Mouse (Mus musculus): Measurements from ENCODE around the gene Ifitm3.
"Not testable (repeated sequence)": the region's sequence is repeated elsewhere in the genome, so short reads cannot be mapped to it uniquely, and the experiment has no call there.

Gene Ifitm3

DNA sequence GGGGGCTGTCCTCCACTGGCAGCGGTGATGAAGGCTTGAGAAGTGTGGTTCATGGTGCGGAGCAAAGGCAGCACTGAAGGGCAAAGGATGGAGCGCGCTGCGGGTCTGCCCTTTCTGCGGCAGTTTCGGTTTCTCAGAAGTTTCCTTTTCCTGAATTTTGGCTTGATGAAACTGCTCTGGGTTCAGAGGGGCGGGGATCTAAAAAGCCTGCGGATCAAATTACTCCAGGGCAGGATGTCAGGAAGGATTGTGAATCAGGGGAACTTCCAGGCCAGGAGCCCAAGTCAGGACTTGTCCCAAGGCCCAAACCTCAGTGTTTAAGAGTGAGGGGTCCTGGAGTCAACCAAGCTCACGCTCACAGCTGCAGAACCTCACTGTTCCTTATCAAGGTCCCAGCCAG, at the start of gene Ifitm3:
Gene Ifitm3 (minus strand): TSS at position 178 of the 400 bp plus-strand sequence.
- DNase-seq (ENCODE audit: low spot score): peak; percentile 16

DNA sequence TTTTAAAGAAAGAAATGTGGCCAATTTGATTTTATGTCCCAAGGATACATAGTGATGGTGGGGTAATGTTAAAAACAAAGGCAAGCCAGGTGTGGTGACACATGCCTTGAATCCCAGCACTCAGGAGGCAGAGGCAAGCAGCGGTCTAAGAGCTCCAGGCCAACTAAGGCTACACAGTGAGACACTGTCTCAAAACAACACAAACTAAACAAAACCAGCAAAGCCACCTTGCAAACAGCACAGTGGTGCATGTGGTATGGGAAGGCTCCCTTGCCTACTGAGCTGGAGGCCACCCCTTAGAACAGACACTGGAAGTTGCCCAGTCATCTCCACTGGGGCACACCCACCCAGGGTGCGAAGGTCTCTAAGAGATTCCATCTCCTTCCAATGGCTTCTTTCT, 49.4 kb upstream of the Ifitm3 start:
- DNase-seq (ENCODE audit: low spot score): peak; percentile 56

DNA sequence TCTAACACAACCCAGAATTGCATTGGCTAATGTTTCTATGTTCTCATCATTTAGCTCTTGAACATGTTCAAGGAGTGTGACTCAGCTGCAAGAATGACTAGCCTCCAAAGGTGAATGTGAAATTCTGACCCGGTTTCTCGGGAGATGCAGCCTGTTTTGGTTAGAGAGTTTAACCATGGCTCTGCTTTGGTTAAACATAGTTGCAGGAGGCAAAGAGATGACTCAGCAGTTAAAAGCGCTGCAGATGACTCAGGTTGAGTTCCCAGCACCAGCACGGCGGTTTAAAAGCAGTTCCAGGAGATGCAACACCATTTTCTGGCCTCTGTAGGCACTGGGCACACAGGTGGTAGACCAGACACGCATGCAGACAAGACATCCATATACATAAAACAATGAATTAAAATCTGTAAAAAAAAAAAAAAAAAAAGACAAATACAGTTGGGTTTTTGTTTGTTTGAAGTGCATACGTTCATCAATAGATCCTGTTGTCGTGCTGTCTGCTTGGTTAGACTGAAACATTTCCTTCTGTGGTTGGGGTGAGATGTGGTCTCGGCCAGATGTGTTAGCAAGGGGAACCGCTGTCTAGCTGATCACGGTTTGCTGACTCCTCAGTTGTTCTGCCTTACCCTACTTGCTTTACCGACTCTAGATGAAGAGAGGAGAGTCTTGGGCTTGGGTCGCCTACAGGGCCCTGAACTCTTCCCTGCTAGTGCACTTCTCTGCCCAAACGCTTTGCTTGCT, 48.2 kb upstream of the Ifitm3 start:
- no peak for DNase-seq (ENCODE audit: low spot score)

GRCm38 (mm10) chr7:141057541-141057940, 47.0 kb upstream of the Ifitm3 start:
- DNase-seq (ENCODE audit: low spot score): no peak

- no peak for DNase-seq (ENCODE audit: low spot score)
Measured at GRCm38 (mm10) chr7:141056976-141057375, 46.4 kb upstream of the Ifitm3 start.

DNA sequence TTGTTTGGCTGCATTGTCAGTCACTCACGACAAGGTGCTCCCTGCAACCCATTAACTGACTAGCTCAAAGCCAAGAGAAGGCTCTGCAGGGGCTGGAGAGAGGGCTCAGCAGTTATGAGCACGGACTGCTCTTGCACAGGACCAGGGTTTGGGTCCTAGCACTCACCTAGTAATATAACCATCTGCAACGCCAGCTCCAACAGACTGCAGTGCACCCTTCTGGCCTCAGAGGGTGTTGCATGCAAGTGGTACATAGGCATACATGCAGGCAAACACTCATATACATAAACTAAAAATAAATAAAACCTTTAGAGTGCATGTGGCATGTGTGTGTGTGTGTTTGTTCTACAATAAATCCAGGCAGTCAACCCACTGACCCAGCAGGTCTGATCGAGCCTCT, 45.2 kb upstream of the Ifitm3 start:
- DNase-seq (ENCODE audit: low spot score): no peak

DNA sequence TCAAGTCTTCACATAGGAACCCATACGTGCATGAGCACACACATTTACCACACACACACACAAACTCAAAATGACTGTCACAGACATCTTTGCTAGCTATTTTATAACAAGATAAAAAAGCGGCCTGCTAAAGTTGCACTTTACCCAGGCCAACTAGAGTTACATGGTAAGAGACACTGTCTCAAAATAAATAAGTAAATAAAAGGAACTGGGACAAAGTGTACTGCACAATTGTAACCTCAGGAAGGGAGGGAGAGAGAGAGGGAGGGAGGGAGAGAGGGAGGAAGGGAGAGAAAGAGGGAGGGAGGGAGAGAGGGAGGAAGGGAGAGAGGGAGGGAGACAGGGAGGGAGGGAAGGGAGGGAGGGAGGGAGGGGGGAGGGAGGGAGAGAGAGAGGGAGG, 41.9 kb upstream of the Ifitm3 start:
- no peak for DNase-seq (ENCODE audit: low spot score)

DNA sequence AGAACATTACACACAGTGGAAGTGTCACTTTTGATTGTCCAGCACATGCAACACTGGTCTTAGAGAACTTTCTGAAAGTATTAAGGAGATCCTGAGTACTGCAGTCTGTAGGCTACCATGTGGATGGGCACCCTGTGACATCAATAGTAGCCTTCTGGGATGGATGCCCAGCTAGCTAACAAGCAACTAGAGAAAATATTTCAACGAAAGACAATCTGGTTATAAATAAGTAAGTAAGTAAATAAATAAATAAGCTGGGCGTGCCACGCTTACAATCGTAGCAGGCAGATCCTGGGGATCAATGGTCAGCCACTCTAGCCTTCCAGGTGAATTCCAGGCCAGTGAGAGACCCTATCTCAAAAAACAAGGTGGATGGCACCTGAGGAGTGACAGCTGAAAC, 41.4 kb upstream of the Ifitm3 start:
- no peak for DNase-seq (ENCODE audit: low spot score)

DNA sequence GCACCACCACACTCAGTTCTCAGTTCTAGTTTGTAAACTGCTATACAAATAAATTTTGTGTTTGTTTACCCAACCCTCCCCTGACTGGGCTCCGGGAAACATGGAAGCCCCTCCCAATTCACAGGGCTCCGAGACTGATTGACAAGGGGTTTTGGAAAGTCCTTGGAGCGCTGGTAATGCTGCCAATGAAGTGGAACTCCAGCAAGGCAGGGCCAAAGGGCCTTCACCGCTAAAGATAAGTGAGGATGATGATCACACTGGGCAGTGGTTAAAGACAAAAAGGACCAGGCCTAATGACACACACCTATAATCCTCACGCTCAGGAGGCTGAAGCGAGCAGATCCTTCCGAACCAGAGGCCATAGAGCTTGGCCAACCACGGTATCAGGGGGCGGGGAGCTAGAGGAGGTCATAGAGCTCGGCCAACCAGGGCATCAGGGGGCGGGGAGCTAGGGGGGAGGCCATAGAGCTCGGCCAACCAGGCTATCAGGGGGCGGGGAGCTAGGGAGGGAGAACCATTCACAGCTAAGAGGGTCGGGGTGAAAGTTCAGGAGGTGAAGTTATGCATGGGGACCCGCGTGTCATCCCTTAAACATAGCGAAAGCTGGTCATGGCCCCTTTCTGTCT, 40.6 kb upstream of the Ifitm3 start:
- DNase-seq (ENCODE audit: low spot score): no peak

- DNase-seq (ENCODE audit: low spot score): no peak
Measured at GRCm38 (mm10) chr7:141049326-141049725, 38.8 kb upstream of the Ifitm3 start.

DNA sequence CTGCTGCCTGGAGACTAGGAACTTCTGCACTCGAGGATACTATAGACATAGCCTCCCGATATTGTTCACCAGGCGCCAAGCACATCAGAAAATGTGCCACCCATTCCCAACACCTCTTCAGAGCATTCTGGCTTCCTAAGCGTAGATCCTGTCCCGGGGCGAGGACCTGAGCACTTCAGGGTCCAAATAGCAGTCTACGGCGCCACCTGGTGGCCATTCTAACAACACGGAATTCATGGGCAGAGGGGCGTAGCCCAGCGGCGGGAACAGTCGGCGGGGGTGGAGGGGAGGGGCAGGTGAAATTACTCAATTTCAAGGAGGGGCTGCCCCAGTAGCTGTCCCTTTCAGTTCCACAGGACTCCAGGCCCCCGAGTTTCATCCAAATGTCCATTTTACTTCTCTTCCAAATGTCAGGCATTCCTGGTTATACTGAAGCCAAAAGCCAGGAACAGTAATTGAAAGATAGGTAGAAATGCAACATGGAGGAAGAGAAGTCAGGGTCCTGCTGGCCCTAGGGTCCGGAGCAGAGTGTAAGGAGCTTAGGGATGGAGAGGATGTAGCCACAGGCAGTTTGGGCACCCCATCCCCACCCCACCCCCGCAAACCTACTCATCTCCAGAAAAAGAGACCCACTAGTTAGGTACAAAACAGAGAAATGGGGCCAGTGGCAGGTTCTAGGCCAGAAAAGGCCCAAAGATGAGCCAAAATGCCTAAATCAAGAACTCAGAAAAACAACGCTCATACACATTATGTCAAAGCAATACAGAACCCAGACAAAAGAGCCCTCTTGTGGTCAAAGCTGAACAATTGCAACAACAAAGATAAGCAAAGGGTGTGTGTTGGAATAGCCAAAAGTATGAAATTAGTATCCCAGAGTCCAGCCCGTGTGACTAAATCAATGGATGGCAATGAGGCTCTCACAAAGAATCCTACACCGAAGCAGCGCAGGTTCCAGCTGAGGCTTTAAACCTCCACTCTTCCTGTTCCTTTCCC, 38.0 kb upstream of the Ifitm3 start:
- peak; percentile 86 for DNase-seq (ENCODE audit: low spot score)

- peak; percentile 69 for DNase-seq (ENCODE audit: low spot score)
Measured at GRCm38 (mm10) chr7:141047581-141048225, 37.1 kb upstream of the Ifitm3 start.

- DNase-seq (ENCODE audit: low spot score): no peak
Measured at GRCm38 (mm10) chr7:141046931-141047580, 36.5 kb upstream of the Ifitm3 start.

GRCm38 (mm10) chr7:141042539-141042938, 32.0 kb upstream of the Ifitm3 start:
- no peak for DNase-seq (ENCODE audit: low spot score)

DNA sequence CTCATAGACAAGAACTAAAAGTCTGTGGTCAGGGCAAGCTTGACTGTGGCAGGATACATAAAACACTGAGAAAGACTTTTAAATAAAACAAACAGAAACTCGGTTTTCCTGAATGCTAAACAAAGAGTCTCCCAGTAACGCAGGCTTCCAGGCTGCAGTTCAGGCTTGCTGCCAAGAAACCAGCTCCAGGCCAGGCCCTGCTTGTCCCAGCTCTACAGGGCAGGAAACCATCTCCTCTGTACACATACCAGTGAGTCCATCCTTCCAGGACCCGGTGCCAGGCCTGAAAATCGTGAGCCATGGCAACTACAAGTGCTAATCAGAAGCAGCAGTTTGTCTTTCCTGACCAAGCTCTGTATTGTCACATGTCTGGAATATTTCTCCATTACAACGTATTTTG, 31.1 kb upstream of the Ifitm3 start:
- DNase-seq (ENCODE audit: low spot score): peak; percentile 73

- DNase-seq (ENCODE audit: low spot score): no peak
Measured at GRCm38 (mm10) chr7:141040867-141041606, 30.5 kb upstream of the Ifitm3 start.

- DNase-seq (ENCODE audit: low spot score): no peak
Measured at GRCm38 (mm10) chr7:141039386-141040107, 29.0 kb upstream of the Ifitm3 start.

DNA sequence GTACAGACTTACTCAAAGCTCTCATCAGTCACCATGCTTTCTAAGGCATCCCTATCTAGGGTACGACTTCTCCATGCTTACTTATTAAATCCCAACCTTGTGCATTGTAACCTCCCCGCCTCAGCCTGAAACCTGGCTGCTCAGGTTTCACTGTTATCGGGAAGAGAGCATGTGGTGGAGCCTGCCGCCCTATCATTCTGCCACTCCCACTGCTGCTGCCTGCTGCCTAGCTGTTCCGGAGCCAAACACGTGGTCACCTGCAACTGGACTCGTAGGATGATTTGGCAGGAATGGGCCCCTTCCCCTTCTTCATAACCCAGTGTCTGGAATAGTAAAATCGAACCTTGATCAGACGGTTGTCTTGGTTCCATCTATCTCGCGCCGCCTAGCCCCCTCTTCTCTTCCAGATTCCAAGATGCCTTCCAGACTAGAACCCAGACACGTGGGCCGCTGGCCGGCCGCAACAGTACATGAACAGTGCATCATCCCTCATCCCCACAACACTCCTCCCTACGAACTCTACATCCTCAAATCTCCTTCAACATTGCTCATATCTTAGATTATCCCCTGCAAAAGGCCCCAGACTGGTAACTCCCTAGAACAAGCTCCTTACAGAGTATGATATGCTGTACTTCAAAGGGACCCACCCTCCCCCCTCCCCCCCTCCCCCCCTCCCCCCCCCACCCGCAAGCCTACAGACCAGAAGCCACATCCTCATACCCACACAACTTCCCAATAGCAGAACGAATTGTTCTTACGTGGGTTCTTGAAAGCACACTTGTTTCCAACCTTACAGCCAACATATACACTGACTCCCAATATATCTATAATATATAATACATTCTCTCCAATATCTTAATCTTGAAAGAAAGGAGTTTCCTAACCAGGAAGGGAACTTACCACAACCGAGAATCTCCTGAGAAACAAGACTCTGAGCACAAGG, 27.8 kb upstream of the Ifitm3 start:
- no peak for DNase-seq (ENCODE audit: low spot score)

DNA sequence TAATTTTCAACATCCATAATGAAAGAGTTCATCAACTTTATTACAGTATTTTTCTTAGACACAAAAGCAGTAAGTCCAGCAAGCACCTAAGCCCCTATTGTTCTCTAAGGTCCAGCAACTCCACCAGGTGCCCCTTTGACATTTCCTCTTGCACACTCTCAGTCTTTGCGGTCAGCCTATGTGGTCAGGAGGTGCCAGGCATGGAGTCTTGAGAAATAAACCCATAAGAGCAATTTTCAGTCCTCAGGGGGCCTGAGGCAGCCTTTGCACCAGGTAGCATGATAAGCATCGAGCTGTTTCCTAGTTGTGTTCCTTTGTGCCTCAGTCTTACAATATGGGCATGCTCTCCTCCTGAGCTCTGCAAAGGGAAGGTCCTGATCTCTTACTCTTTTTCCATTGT, 26.1 kb upstream of the Ifitm3 start:
- DNase-seq (ENCODE audit: low spot score): not testable (repeated sequence)
